Mouse (Mus musculus): ENCODE measurements at regions not wholly inside any gene's neighbourhood (a gene's known extent, or its start where the extent isn't known, plus 50 kb on each side); places are given as distances from the start of the nearest gene placed in this dataset.

GRCm38 (mm10) chr12:38982423-38982822 is 203.2 kb downstream of the Etv1 start:
- TF ChIP-seq CTCF (IDR thresholded peaks at IDR 0.05; ENCODE audit: low read depth, low read length) (no peak), POLR2A (IDR thresholded peaks at IDR 0.05; ENCODE audit: borderline replicate concordance, low read depth, low read length) (no peak)

All from bone marrow macrophage, adult 2 months (primary cell).